Mouse (Mus musculus) kidney, postnatal 0 days (tissue): Measurements from ENCODE around the gene Ankrd11. TPM values are rescaled to one million over a fixed set of nuclear protein-coding genes. Genes with fewer than 3 reads are reported as not detected.
A peak's percentile ranks its signal among the peaks of the same experiment; 100 is the strongest.

Experiments
- ATAC-seq: fragments of 200-750 bp; cut with Nextera tagmentation; replicated peaks from 2 replicates; pipeline ENCODE4 v1.8.0; 2017; ENCODE audit warnings: low read depth, moderate number of reproducible peaks, moderate TSS enrichment, moderate library complexity; ENCODE audit not compliant: low FRiP score
- DNase-seq: peaks from one replicate; pipeline ENCODE4 v3.0.0-alpha.2; 2016; ENCODE audit warnings: low spot score
- H3K27ac ChIP-seq: fragments of 300-500 bp; sonication (generic); 2 replicates; pipeline ENCODE4 v1.5.1; 2014; ENCODE audit warnings: mild to moderate bottlenecking
- H3K27me3 ChIP-seq: fragments of 300-500 bp; sonication (generic); 2 replicates; pipeline ENCODE4 v1.6.1; 2014; ENCODE audit warnings: low read length, mixed read lengths; ENCODE audit not compliant: insufficient read depth
- H3K36me3 ChIP-seq: fragments of 300-500 bp; sonication (generic); 2 replicates; pipeline ENCODE4 v1.6.1; 2014; ENCODE audit warnings: low read length, mixed read lengths; ENCODE audit not compliant: insufficient read depth
- H3K4me1 ChIP-seq: fragments of 300-500 bp; sonication (generic); replicated peaks from 2 replicates; pipeline ENCODE4 v1.6.1; 2014; ENCODE audit warnings: antibody characterized with exemption, low read length, mixed read lengths; ENCODE audit not compliant: insufficient read depth
- H3K4me2 ChIP-seq: fragments of 300-500 bp; sonication (generic); 2 replicates; pipeline ENCODE4 v1.6.1; 2014; ENCODE audit warnings: mild to moderate bottlenecking, low read length, moderate library complexity, mixed read lengths
- H3K4me3 ChIP-seq: fragments of 300-500 bp; sonication (generic); replicated peaks from 2 replicates; pipeline ENCODE4 v1.5.1; 2014; ENCODE audit warnings: low read depth, low read length
- H3K9ac ChIP-seq: fragments of 300-500 bp; sonication (generic); 2 replicates; pipeline ENCODE4 v1.6.1; 2014; ENCODE audit warnings: low read depth, low read length
- H3K9me3 ChIP-seq: fragments of 300-500 bp; sonication (generic); replicated peaks from 2 replicates; pipeline ENCODE4 v1.6.1; 2016; ENCODE audit warnings: low read length, inconsistent platforms, mixed read lengths
- CTCF ChIP-seq: IDR thresholded peaks from 2 replicates; pipeline ENCODE4 v1.5.1; 2016; ENCODE audit warnings: antibody characterized with exemption, low read depth, mild to moderate bottlenecking, moderate library complexity
- WGBS: fragments of 180-500 bp; shearing (Covaris S2); extraction: QIAGEN DNeasy Blood & Tissue Kit; methylation state at CpG from one replicate; pipeline ENCODE4 v1.1.7; 2014; 5-methylcytosine and 5-hydroxymethylcytosine counted together
- polyA plus RNA-seq: library from polyadenylated mRNA; unstranded; fragments of >200 nt; fragmentation: Nextera tagmentation; extraction: Ambion mirVana; gene quantifications from 2 replicates; pipeline ENCODE4 v1.2.1, GENCODE M21; 2015

Gene Ankrd11
- polyA plus RNA-seq, 1 experiment from 2014 or later: 57.9 TPM

DNA sequence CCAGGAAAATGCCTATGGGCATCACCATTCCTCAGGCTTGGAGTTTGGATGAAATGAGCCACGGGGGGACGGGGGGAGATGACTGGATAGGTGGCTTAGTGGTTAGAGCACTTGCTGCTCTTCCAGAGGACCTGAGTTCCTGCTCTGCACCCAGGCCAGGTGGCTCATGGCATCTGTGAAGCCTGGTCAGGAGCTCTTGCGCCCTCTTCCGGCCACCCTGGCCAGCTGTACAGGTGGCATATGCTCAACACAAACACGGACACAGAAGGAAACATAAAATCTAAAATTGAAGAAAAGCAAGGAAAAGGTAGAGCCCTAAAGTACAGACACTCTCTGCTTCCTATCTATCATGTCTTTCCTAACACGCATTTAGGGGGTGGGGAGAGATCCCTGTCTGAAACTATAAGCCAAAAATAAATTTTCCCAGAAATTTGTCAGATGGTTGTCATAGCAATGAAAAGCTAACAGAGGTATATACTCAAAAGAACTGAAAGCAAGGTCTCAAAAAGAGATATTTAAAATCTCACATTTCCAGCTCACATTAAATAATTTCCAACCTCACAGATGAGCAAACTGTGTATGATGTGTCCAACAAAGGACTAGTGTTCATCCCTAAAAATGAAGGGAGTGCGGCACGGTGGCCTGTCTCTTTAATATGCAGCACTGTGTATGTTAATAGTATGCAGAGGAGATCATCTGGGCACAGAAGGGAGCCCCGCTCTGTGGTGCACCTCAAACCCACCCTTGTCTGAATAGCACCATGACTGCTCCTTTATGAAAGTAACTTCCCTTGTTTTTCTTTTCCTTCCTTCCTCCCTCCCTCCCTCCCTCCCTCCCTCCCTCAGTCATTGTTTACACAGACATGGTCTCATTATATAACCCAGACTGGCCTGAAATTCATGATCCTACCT is 99.0 kb downstream of the Ankrd11 start:
- peaks cover 12% of the 10 kb centered on the region for H3K4me1 ChIP-seq
- no peak for DNase-seq
- no peak for ATAC-seq
- no peak overlapping the region for H3K9ac ChIP-seq
- H3K36me3 ChIP-seq: 0 out of 2 replicates have a peak, but pooled peaks cover 3% of the 10 kb centered on the region
- no peak overlapping the region for H3K4me3 ChIP-seq
- no peak overlapping the region for H3K4me2 ChIP-seq
- no peaks in the 10 kb centered on the region for H3K27me3 ChIP-seq
- H3K9me3 ChIP-seq: no peaks in the 10 kb centered on the region
- no peak overlapping the region for H3K27ac ChIP-seq
- TF ChIP-seq CTCF: no peak; the same call in 1 of the 2 replicates
- 75% methylated on average over 9 of the region's 9 CpGs for WGBS

DNA sequence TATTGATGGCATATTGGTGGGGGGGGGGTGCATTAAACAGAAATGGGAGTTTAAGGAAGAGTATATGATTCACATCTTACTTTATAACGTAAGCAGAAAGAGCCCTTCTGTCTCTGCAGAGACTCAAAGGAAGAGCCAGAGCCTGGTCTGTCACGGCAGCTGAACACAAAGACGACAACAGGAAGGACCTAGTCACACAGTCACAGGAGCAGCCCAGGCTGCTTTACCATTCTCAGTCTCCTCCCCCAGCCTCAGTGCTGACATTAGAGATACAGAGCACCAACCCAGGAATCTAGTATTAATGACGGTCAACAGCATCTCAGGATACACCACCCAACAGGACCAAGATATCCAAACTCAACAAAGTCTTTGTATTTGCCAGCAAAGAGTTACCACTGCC is 103.5 kb downstream of the Ankrd11 start:
- ATAC-seq (no peak; the same call in 1 of the 2 replicates), DNase-seq (peak; percentile 59)
- 0 out of 2 replicates have a peak, but pooled peaks cover 3% of the 10 kb centered on the region for H3K36me3 ChIP-seq
- H3K27me3 ChIP-seq: no peaks in the 10 kb centered on the region
- H3K4me2 ChIP-seq: no peak overlapping the region
- 20% methylated on average over 4 of the region's 4 CpGs for WGBS
- no peaks in the 10 kb centered on the region for H3K9me3 ChIP-seq
- H3K4me3 ChIP-seq: no peak overlapping the region
- no peak for TF ChIP-seq CTCF
- peak overlapping the region; percentile 47; the same call in 1 of the 2 replicates for H3K27ac ChIP-seq
- H3K9ac ChIP-seq: no peak overlapping the region
- H3K4me1 ChIP-seq: peaks cover 20% of the 10 kb centered on the region

GRCm38 (mm10) chr8:122938170-122938569 is 103.9 kb downstream of the Ankrd11 start:
- Histone ChIP-seq H3K36me3 (0 out of 2 replicates have a peak, but pooled peaks cover 3% of the 10 kb centered on the region), H3K9me3 (no peaks in the 10 kb centered on the region), H3K9ac (no peak overlapping the region), H3K27me3 (no peaks in the 10 kb centered on the region), H3K4me1 (peaks cover 20% of the 10 kb centered on the region), H3K4me2 (no peak overlapping the region), H3K27ac (peak overlapping the region; percentile 47; the same call in 1 of the 2 replicates), H3K4me3 (no peak overlapping the region)
- TF ChIP-seq CTCF: no peak
- WGBS: 75% methylated on average over 3 of the region's 3 CpGs
- DNase-seq (no peak), ATAC-seq (no peak)

GRCm38 (mm10) chr8:122937545-122938053 is 104.5 kb downstream of the Ankrd11 start:
- H3K27ac ChIP-seq: peak overlapping the region; percentile 47; the same call in 1 of the 2 replicates
- H3K4me2 ChIP-seq: no peak overlapping the region
- no peak for ATAC-seq
- H3K9me3 ChIP-seq: no peaks in the 10 kb centered on the region
- H3K9ac ChIP-seq: no peak overlapping the region
- no peak for DNase-seq
- TF ChIP-seq CTCF: no peak
- H3K4me1 ChIP-seq: peaks cover 20% of the 10 kb centered on the region
- no peaks in the 10 kb centered on the region for H3K27me3 ChIP-seq
- H3K4me3 ChIP-seq: no peak overlapping the region
- 56% methylated on average over 2 of the region's 2 CpGs for WGBS
- 0 out of 2 replicates have a peak, but pooled peaks cover 3% of the 10 kb centered on the region for H3K36me3 ChIP-seq

DNA sequence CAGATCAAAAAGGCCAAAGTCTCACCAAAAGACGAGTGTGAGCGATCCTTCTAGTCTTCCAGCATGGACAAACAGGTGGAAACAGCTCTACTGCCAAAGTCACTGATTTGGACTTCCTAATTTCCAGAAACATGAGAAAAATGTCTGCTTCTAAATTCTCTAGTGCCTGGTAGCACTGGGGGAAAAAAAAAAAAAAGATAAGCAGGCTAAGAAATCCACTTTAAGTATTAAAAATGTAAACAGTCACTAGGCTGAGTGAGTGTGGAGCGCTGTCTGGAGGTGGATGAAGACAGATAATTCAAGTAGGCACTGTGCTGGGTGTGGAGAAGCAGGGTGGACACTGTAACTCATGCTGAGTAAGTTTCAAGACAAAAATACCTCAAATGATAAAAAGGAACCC is 106.2 kb downstream of the Ankrd11 start:
- TF ChIP-seq CTCF: no peak
- 75% methylated on average over 3 of the region's 3 CpGs for WGBS
- ATAC-seq (no peak), DNase-seq (no peak)
- Histone ChIP-seq H3K4me2 (no peak overlapping the region), H3K9ac (no peak overlapping the region), H3K4me3 (no peak overlapping the region), H3K36me3 (0 out of 2 replicates have a peak, but pooled peaks cover 2% of the 10 kb centered on the region), H3K27ac (no peak overlapping the region), H3K9me3 (no peaks in the 10 kb centered on the region), H3K27me3 (no peaks in the 10 kb centered on the region), H3K4me1 (peaks cover 20% of the 10 kb centered on the region)

DNA sequence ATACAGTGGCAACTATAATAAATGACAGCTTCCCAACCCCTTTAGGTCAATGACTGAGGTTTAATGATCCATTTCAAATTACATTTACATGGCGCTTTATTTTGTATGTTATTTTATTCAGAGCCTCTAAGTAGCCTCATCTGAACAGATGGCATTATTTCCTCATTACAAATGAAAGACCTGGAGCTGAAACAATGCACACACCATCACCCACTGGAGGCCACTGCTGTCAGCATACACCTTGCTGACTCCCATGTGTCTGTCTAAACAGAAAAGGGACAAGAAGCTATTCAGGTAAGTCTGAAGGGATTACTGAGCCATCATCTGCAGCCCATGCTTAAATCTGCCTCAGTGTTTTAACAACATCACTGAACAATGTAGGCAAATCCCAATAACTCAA is 107.0 kb downstream of the Ankrd11 start:
- Histone ChIP-seq H3K36me3 (no peaks in the 10 kb centered on the region), H3K27me3 (no peaks in the 10 kb centered on the region), H3K4me2 (no peak overlapping the region), H3K9me3 (no peaks in the 10 kb centered on the region), H3K9ac (no peak overlapping the region), H3K4me1 (peaks cover 20% of the 10 kb centered on the region), H3K4me3 (no peak overlapping the region), H3K27ac (no peak overlapping the region)
- DNase-seq (no peak), ATAC-seq (no peak)
- TF ChIP-seq CTCF: no peak
- 54% methylated on average over 1 of the region's 1 CpGs for WGBS
